ENCODE assay signal across 8 mouse cellular contexts in the genomic region with DNA sequence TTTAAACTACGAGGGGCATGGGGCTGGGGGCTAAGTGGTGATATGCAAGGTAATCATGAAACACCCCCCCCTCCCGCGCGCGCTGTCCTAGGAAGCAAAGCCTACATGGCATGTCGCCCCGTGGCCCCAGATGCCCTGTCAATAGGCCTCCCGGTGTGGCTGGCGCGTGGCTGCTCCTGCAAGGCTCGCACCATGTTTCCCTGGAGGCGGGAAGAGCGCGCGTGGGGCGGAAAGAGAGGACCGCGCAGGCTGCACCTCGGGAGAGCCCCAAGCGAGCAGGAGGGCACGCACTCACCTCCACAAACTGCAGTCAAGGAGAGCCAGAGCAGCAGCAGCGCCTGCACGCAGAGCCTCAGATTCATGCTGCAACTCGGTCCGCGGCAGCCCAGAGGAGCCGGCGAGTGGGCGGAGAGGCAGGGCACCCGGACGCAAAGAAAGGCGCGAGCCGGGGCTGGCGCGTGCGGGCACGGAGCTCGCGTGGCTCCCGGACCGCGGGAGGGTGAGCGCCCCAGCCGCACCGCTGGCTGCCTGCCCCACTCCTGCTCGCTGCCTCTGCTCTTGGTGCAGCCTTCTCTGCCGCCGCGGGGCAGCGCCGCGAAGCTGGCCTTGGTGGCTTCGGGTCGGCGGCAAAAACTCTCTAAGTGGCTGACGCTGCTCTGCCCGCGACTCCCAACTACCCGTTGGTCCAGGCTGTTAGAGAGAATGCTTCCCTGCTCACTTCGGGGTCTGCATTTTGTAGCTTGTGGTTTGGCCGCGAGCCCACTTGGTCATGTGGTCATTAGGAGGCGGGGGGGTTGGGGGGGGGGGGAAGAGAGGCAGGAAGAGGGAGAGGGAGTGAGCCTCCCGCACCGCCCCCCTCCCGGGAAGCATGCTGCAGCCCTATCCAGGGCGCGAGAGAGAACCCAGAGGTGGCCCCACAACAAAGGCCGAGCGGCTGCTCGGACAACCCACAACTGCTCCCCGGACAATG. TPM values are rescaled to one million over a fixed set of nuclear protein-coding genes. Genes with fewer than 3 reads are reported as not detected.
DNase-seq lines count a peak whose midpoint lies in the region; ATAC-seq and TF ChIP-seq lines count a peak whose summit lies in the region.

A gene (minus strand): TSS at position 710 of the 970 bp plus-strand sequence.

- TF ChIP-seq POLR2A in brain, embryonic 14.5 days (IDR thresholded peaks at IDR 0.05; ENCODE audit: borderline replicate concordance, extremely low read depth, insufficient read depth, insufficient read length, poor library complexity, severe bottlenecking), result no peak

- peak within 1 kb of the TSS; percentile 66 for H3K9ac ChIP-seq in forebrain, embryonic 13.5 days
- H3K9ac ChIP-seq in hindbrain, embryonic 14.5 days, result peak within 1 kb of the TSS; percentile 41
- peak within 1 kb of the TSS; percentile 64 for H3K9ac ChIP-seq in stomach, embryonic 16.5 days (ENCODE audit: low read length)

- peak within 1 kb of the TSS; percentile 49 for H3K4me3 ChIP-seq in forebrain, embryonic 13.5 days
- H3K4me3 ChIP-seq in hindbrain, embryonic 14.5 days (replicated peaks; ENCODE audit: low read length), result peak within 1 kb of the TSS; percentile 41
- peak within 1 kb of the TSS; percentile 49 for H3K4me3 ChIP-seq in stomach, embryonic 16.5 days (replicated peaks; ENCODE audit: low read length)

- DNase-seq in frontal cortex, postnatal 10 days (ENCODE audit: low spot score in 2 of 2), result no peak
- peak; percentile 63 for DNase-seq in brain, embryonic 14.5 days (ENCODE audit: low read depth)
- DNase-seq in hindbrain, embryonic 14.5 days (ENCODE audit: low spot score), result peak; percentile 33
- no peak for DNase-seq in left cerebral cortex, postnatal 25 days (ENCODE audit: low spot score in 2 of 2)
- DNase-seq in mesoderm, embryonic 11.5 days (ENCODE audit: low read depth, low spot score), result peak; percentile 42

- H3K4me1 ChIP-seq in forebrain, embryonic 13.5 days, result peaks cover 10% of the 10 kb centered on the region
- H3K4me1 ChIP-seq in hindbrain, embryonic 14.5 days (replicated peaks; ENCODE audit: control insufficient read depth, insufficient read depth, low read length), result no peaks in the 10 kb centered on the region
- no peaks in the 10 kb centered on the region for H3K4me1 ChIP-seq in stomach, embryonic 16.5 days (ENCODE audit: control insufficient read depth, insufficient read depth, low read length)

- no peaks in the 10 kb centered on the region for H3K9me3 ChIP-seq in forebrain, embryonic 13.5 days (replicated peaks)
- no peaks in the 10 kb centered on the region for H3K9me3 ChIP-seq in hindbrain, embryonic 14.5 days (ENCODE audit: control insufficient read depth, low read length)
- H3K9me3 ChIP-seq in stomach, embryonic 16.5 days (replicated peaks; ENCODE audit: control insufficient read depth, low read length), result no peaks in the 10 kb centered on the region

- peak within 1 kb of the TSS; percentile 79 for H3K4me2 ChIP-seq in forebrain, embryonic 13.5 days
- H3K4me2 ChIP-seq in hindbrain, embryonic 14.5 days (replicated peaks), result peak within 1 kb of the TSS; percentile 69
- peak within 1 kb of the TSS; percentile 72 for H3K4me2 ChIP-seq in stomach, embryonic 16.5 days (ENCODE audit: low read depth, low read length)

- H3K36me3 ChIP-seq in forebrain, embryonic 13.5 days (ENCODE audit: poor library complexity, severe bottlenecking), result no peaks in the 10 kb centered on the region
- H3K36me3 ChIP-seq in hindbrain, embryonic 14.5 days (replicated peaks; ENCODE audit: control insufficient read depth, insufficient read depth), result no peaks in the 10 kb centered on the region
- no peaks in the 10 kb centered on the region for H3K36me3 ChIP-seq in stomach, embryonic 16.5 days (ENCODE audit: control insufficient read depth, insufficient read depth, low read length)

- peak; percentile 44 for ATAC-seq in frontal cortex, adult (ENCODE audit: low TSS enrichment)
- peak; percentile 81 for ATAC-seq in forebrain, embryonic 13.5 days
- ATAC-seq in hindbrain, embryonic 14.5 days (ENCODE audit: low FRiP score), result peak; percentile 68; the same call in 1 of the 2 replicates
- ATAC-seq in stomach, embryonic 16.5 days (ENCODE audit: insufficient read depth, low FRiP score), result peak; percentile 73

- H3K27ac ChIP-seq in forebrain, embryonic 13.5 days, result no peak within 1 kb of the TSS
- H3K27ac ChIP-seq in hindbrain, embryonic 14.5 days, result no peak within 1 kb of the TSS
- H3K27ac ChIP-seq in stomach, embryonic 16.5 days (ENCODE audit: low read length), result no peak within 1 kb of the TSS; the same call in 1 of the 2 replicates

- intact Hi-C loops in left cerebral cortex, postnatal 25 days (cut with DNase I), result no loop called here

- WGBS in forebrain, embryonic 13.5 days, result 14% methylated on average over 63 of the region's 73 CpGs
- 22% methylated on average over 64 of the region's 73 CpGs for WGBS in hindbrain, embryonic 14.5 days
- WGBS in stomach, embryonic 16.5 days, result 22% methylated on average over 66 of the region's 73 CpGs

- H3K27me3 ChIP-seq in forebrain, embryonic 13.5 days, result no peaks in the 10 kb centered on the region
- peaks cover 24% of the 10 kb centered on the region; the same call in 1 of the 2 replicates for H3K27me3 ChIP-seq in hindbrain, embryonic 14.5 days (ENCODE audit: control insufficient read depth, insufficient read depth, low read length)
- H3K27me3 ChIP-seq in stomach, embryonic 16.5 days (ENCODE audit: control insufficient read depth, insufficient read depth, low read length), result peaks cover 5% of the 10 kb centered on the region; the same call in 1 of the 2 replicates

- no peak for TF ChIP-seq CTCF in brain, embryonic 14.5 days (IDR thresholded peaks at IDR 0.05; ENCODE audit: borderline replicate concordance, extremely low read depth, insufficient read depth, insufficient read length)

RNA-seq across cellular contexts. Expression of the gene that starts here (rescaled TPM):
- 5.3 and 6.8 TPM in 2 replicates for polyA plus RNA-seq in brain, embryonic 14.5 days (2012; rRNA removed)
- 4.9 and 5.0 TPM in 2 replicates for polyA plus RNA-seq in forebrain, embryonic 13.5 days (2015; fragmentation: Nextera tagmentation; extraction: Ambion mirVana)
- polyA plus RNA-seq in hindbrain, embryonic 14.5 days (2014; fragmentation: Nextera tagmentation; extraction: Ambion mirVana), result 1.7 and 2.0 TPM in 2 replicates
- total RNA-seq in left cerebral cortex, postnatal 25 days (2021), result 10 to 100 TPM; 20.1 to 29.9 TPM
- polyA plus RNA-seq in stomach, embryonic 16.5 days (2015; fragmentation: Nextera tagmentation; extraction: Ambion mirVana), result 5.1 and 6.5 TPM in 2 replicates

Comparison
In these comparisons a context has a peak if more than half of its experiments do, and no peak if none do; other contexts are left out.
1. DNase-seq: peak in brain, embryonic 14.5 days (single experiment), hindbrain, embryonic 14.5 days (single experiment) and mesoderm, embryonic 11.5 days (single experiment); none in frontal cortex, postnatal 10 days (0 of 2) and left cerebral cortex, postnatal 25 days (0 of 2).
2. Peak in every context shown above with its lines, with median percentiles within 50 percentile points of each other: ATAC-seq, H3K4me2 ChIP-seq, H3K4me3 ChIP-seq and H3K9ac ChIP-seq.